Mouse (Mus musculus) hindbrain, postnatal 0 days (tissue): ENCODE results near the gene Stip1. TPM values are rescaled to one million over a fixed set of nuclear protein-coding genes. Genes with fewer than 3 reads are reported as not detected.

Source experiments
- ATAC-seq: fragments of 200-750 bp; cut with Nextera tagmentation; 2 replicates; pipeline ENCODE4 v1.8.0; 2017; ENCODE audit warnings: mild to moderate bottlenecking, moderate TSS enrichment, moderate library complexity
- DNase-seq: peaks from one replicate; pipeline ENCODE4 v3.0.0-alpha.2; 2015; ENCODE audit warnings: low spot score
- H3K27ac ChIP-seq: fragments of 300-500 bp; sonication (generic); 2 replicates; pipeline ENCODE4 v1.5.1; 2014; ENCODE audit warnings: mild to moderate bottlenecking
- H3K27me3 ChIP-seq: fragments of 300-500 bp; sonication (generic); 2 replicates; pipeline ENCODE4 v1.6.1; 2014; ENCODE audit warnings: low read length, mixed read lengths; ENCODE audit not compliant: insufficient read depth
- H3K36me3 ChIP-seq: fragments of 300-500 bp; sonication (generic); 2 replicates; pipeline ENCODE4 v1.6.1; 2014; ENCODE audit warnings: low read length, mixed read lengths; ENCODE audit not compliant: insufficient read depth
- H3K4me1 ChIP-seq: fragments of 300-500 bp; sonication (generic); 2 replicates; pipeline ENCODE4 v1.6.1; 2014; ENCODE audit warnings: antibody characterized with exemption, low read length, mixed read lengths; ENCODE audit not compliant: insufficient read depth
- H3K4me2 ChIP-seq: fragments of 300-500 bp; sonication (generic); 2 replicates; pipeline ENCODE4 v1.6.1; 2014; ENCODE audit warnings: low read depth, mild to moderate bottlenecking, low read length, moderate library complexity, mixed read lengths
- H3K4me3 ChIP-seq: fragments of 300-500 bp; sonication (generic); 2 replicates; pipeline ENCODE4 v1.5.1; 2014; ENCODE audit warnings: low read length
- H3K9ac ChIP-seq: fragments of 300-500 bp; sonication (generic); replicated peaks from 2 replicates; pipeline ENCODE4 v1.6.1; 2014; ENCODE audit warnings: mild to moderate bottlenecking, low read length, moderate library complexity, mixed read lengths
- H3K9me3 ChIP-seq: fragments of 300-500 bp; sonication (generic); 2 replicates; pipeline ENCODE4 v1.6.1; 2016; ENCODE audit warnings: low read length, mixed read lengths
- CTCF ChIP-seq: IDR thresholded peaks from 2 replicates; pipeline ENCODE4 v1.5.1; 2016; ENCODE audit warnings: antibody characterized with exemption, control low read depth, low read depth
- WGBS: fragments of 180-500 bp; shearing (Covaris S2); extraction: QIAGEN DNeasy Blood & Tissue Kit; methylation state at CpG from one replicate; pipeline ENCODE4 v1.1.7; 2014; 5-methylcytosine and 5-hydroxymethylcytosine counted together
- polyA plus RNA-seq: library from polyadenylated mRNA; unstranded; fragments of >200 nt; fragmentation: Nextera tagmentation; extraction: Ambion mirVana; gene quantifications from 2 replicates; pipeline ENCODE4 v1.2.1, GENCODE M21; 2015
- total RNA-seq: library from RNA; depleted of rRNA; stranded (reverse); fragments of >200 nt; gene quantifications from 2 replicates; pipeline ENCODE4 v1.2.3, GENCODE M21; 2014

The Stip1 gene
- total and polyA plus RNA-seq, 2 experiments from 2014 or later = 89.0 to 151 TPM

DNA sequence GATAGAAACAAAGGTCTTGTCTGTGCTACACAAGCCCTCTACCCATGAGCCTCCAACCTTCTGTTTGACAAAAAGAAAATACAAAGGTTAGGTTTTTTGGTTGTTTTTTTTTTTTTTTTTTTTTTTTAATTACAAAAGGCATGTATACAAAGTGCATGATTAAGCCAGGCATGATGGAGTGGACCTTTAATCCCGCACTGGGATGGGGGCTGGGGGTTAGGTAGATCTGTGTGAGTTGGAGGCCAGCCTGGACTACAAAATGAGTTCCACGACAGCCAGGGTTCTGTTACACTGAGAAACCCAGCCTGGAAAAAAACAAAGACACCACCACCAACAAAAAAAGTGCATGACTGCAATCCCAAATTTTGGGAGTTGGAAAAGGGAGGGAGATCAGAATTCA lies 1.4 kb upstream of the Stip1 start:
- Histone ChIP-seq H3K9me3 (no peaks in the 10 kb centered on the region), H3K27ac (peak overlapping the region; percentile 97), H3K9ac (no peak overlapping the region), H3K4me1 (peaks cover 7% of the 10 kb centered on the region; the same call in 1 of the 2 replicates), H3K27me3 (no peaks in the 10 kb centered on the region), H3K4me3 (no peak overlapping the region), H3K4me2 (no peak overlapping the region), H3K36me3 (no peaks in the 10 kb centered on the region)
- ATAC-seq = no peak
- 80% methylated on average over 2 of the region's 2 CpGs for WGBS
- TF ChIP-seq CTCF = no peak
- no peak for DNase-seq

GRCm38 (mm10) chr19:7040637-7041130 lies 917 bp upstream of the Stip1 start:
- Histone ChIP-seq H3K4me3 (peak overlapping the region; percentile 47), H3K9ac (peak overlapping the region; percentile 70)
- ATAC-seq = no peak

GRCm38 (mm10) chr19:7039088-7039720 lies 563 bp downstream of the Stip1 start:
- under 1% methylated on average over 35 of the region's 35 CpGs for WGBS
- no peaks in the 10 kb centered on the region for H3K27me3 ChIP-seq
- peaks cover 4% of the 10 kb centered on the region; the same call in 1 of the 2 replicates for H3K36me3 ChIP-seq
- ATAC-seq (peak; percentile 2; the same call in 1 of the 2 replicates), DNase-seq (peak; percentile 78)
- peak overlapping the region; percentile 89 for H3K27ac ChIP-seq
- peaks cover 7% of the 10 kb centered on the region; the same call in 1 of the 2 replicates for H3K4me1 ChIP-seq
- H3K4me3 ChIP-seq = peak overlapping the region; percentile 63
- no peak for TF ChIP-seq CTCF
- H3K9me3 ChIP-seq = no peaks in the 10 kb centered on the region
- H3K4me2 ChIP-seq = peak overlapping the region; percentile 75
- H3K9ac ChIP-seq = peak overlapping the region; percentile 84

More at GRCm38 (mm10) chr19:7040637-7041130, 917 bp upstream of the Stip1 start:
- 22% methylated on average over 13 of the region's 13 CpGs for WGBS
- H3K9me3 ChIP-seq = no peaks in the 10 kb centered on the region
- peak overlapping the region; percentile 97 for H3K27ac ChIP-seq
- H3K4me1 ChIP-seq = peaks cover 7% of the 10 kb centered on the region; the same call in 1 of the 2 replicates
- no peak for DNase-seq
- no peaks in the 10 kb centered on the region for H3K27me3 ChIP-seq
- no peak for TF ChIP-seq CTCF
- peak overlapping the region; percentile 78 for H3K4me2 ChIP-seq
- no peaks in the 10 kb centered on the region for H3K36me3 ChIP-seq

DNA sequence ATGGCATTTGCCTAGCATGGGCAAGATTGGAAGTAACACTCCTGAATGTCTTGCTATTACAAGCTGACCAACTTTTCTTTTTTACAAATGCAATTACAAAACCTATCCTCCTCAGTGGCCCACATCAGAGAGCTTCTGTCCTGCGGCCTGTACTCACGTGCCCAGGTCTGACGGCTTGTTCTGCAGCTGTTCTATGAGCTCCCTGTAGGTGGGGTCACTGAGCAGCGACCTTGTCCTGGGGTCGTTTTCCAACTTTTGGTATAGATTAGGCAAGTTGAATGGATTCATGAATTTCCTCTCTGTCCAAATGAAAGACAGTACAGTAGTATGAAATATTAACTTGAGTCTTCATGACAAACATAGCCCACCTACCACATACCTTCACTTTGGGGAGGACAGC lies 5.8 kb downstream of the Stip1 start:
- no peak for TF ChIP-seq CTCF
- Histone ChIP-seq H3K9ac (no peak overlapping the region), H3K27ac (no peak overlapping the region), H3K9me3 (no peaks in the 10 kb centered on the region), H3K4me1 (peaks cover 6% of the 10 kb centered on the region; the same call in 1 of the 2 replicates), H3K36me3 (peaks cover 39% of the 10 kb centered on the region), H3K4me3 (no peak overlapping the region), H3K27me3 (no peaks in the 10 kb centered on the region), H3K4me2 (no peak overlapping the region)
- no peak for ATAC-seq
- no peak for DNase-seq
- WGBS = 89% methylated on average over 5 of the region's 5 CpGs

GRCm38 (mm10) chr19:7029531-7029930 lies 10.2 kb downstream of the Stip1 start:
- H3K4me2 ChIP-seq = no peak overlapping the region
- TF ChIP-seq CTCF = no peak
- WGBS = 96% methylated on average over 5 of the region's 5 CpGs

GRCm38 (mm10) chr19:7020224-7020641 lies 19.5 kb downstream of the Stip1 start:
- ATAC-seq = peak; percentile 56; the same call in 1 of the 2 replicates

More at GRCm38 (mm10) chr19:7029531-7029930, 10.2 kb downstream of the Stip1 start:
- Histone ChIP-seq H3K4me1 (no peaks in the 10 kb centered on the region), H3K27ac (no peak overlapping the region), H3K27me3 (no peaks in the 10 kb centered on the region), H3K36me3 (peaks cover 69% of the 10 kb centered on the region), H3K4me3 (no peak overlapping the region), H3K9me3 (no peaks in the 10 kb centered on the region), H3K9ac (no peak overlapping the region)
- DNase-seq (no peak), ATAC-seq (no peak)

GRCm38 (mm10) chr19:7019191-7019590 lies 20.6 kb downstream of the Stip1 start, which contains the start of gene Fermt3:
Fermt3 (minus strand) TSS chr19:7019469.
- 89% methylated on average over 5 of the region's 5 CpGs for WGBS
- no peaks in the 10 kb centered on the region for H3K4me1 ChIP-seq
- H3K27me3 ChIP-seq = no peaks in the 10 kb centered on the region
- peaks cover 47% of the 10 kb centered on the region for H3K36me3 ChIP-seq
- TF ChIP-seq CTCF = no peak
- no peak within 1 kb of the TSS for H3K4me3 ChIP-seq
- H3K27ac ChIP-seq = peak within 1 kb of the TSS; percentile 15; the same call in 1 of the 2 replicates
- no peak within 1 kb of the TSS for H3K4me2 ChIP-seq
- DNase-seq (no peak), ATAC-seq (no peak)
- no peak within 1 kb of the TSS for H3K9ac ChIP-seq
- H3K9me3 ChIP-seq = no peaks in the 10 kb centered on the region

More at GRCm38 (mm10) chr19:7020224-7020641, 19.5 kb downstream of the Stip1 start:
- no peaks in the 10 kb centered on the region for H3K27me3 ChIP-seq
- peaks cover 54% of the 10 kb centered on the region for H3K36me3 ChIP-seq
- H3K4me3 ChIP-seq = no peak overlapping the region
- H3K9ac ChIP-seq = no peak overlapping the region
- peak; percentile 73 for DNase-seq
- 42% methylated on average over 3 of the region's 3 CpGs for WGBS
- H3K27ac ChIP-seq = no peak overlapping the region
- peak; percentile 85 for TF ChIP-seq CTCF
- H3K9me3 ChIP-seq = no peaks in the 10 kb centered on the region
- no peak overlapping the region for H3K4me2 ChIP-seq
- no peaks in the 10 kb centered on the region for H3K4me1 ChIP-seq
